Mouse (Mus musculus): ENCODE measurements at regions not wholly inside any gene's neighbourhood (a gene's known extent, or its start where the extent isn't known, plus 50 kb on each side); places are given as distances from the start of the nearest gene placed in this dataset.

GRCm38 (mm10) chr10:109515225-109515624 is 504.4 kb upstream of the Syt1 start:
- H3K9ac ChIP-seq, result no peak overlapping the region
- no peak for ATAC-seq (ENCODE audit: low read depth)
- WGBS, result 92% methylated on average over 3 of the region's 3 CpGs

DNA sequence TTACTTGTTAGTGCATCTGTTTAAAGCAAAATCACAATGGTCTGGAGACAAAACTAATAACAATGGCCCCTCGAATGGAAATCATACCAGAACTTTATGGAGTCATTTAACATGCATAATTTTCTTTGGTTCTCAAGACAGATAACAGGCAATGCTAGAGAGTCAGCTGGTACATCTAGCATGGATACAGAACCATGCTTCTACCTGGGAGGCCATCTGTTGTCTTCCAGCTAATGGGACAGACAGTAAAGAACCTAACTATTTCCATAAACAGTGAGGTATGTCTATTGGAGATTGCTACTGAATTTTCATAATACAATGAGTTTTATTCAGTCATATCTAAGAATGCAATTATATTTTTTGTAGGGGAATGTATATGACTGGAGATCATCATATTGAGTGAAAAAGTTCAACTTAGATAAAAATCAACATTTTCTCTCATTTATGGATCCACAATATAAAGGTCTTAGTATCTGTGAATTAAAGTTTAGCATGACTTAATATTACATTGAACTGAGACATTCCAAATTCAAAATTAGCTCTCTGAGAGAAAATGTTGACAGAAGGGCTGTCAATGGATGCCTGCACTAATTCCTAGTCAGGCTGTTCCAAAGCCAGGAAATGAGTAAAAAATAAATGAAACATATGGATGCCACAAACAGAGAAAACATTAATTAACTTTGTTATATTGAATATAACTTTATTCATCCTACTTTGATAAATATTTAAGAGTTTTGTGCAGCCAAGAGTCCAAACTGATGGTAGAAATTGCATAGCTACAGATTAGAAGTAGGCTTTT is 500.3 kb upstream of the Syt1 start:
- Histone ChIP-seq H3K4me1 (replicated peaks) (no peaks in the 10 kb centered on the region), H3K9me3 (no peaks in the 10 kb centered on the region), H3K27me3 (no peaks in the 10 kb centered on the region), H3K4me2 (no peak overlapping the region), H3K27ac (replicated peaks) (no peak overlapping the region), H3K4me3 (no peak overlapping the region), H3K36me3 (no peaks in the 10 kb centered on the region), H3K9ac (no peak overlapping the region)
- ATAC-seq (ENCODE audit: low read depth), result no peak
- WGBS, result 61% methylated on average over 1 of the region's 1 CpGs

More at GRCm38 (mm10) chr10:109515225-109515624, 504.4 kb upstream of the Syt1 start:
- Histone ChIP-seq H3K27me3 (no peaks in the 10 kb centered on the region), H3K27ac (replicated peaks) (no peak overlapping the region), H3K4me1 (replicated peaks) (no peaks in the 10 kb centered on the region), H3K36me3 (no peaks in the 10 kb centered on the region), H3K4me3 (no peak overlapping the region), H3K9me3 (no peaks in the 10 kb centered on the region), H3K4me2 (no peak overlapping the region)

- H3K27ac ChIP-seq (replicated peaks), result no peak overlapping the region
- H3K36me3 ChIP-seq, result no peaks in the 10 kb centered on the region
- H3K4me1 ChIP-seq (replicated peaks), result no peaks in the 10 kb centered on the region
- H3K9me3 ChIP-seq, result no peaks in the 10 kb centered on the region
- H3K4me2 ChIP-seq, result no peak overlapping the region
- no peak overlapping the region for H3K4me3 ChIP-seq
- 60% methylated on average over 1 of the region's 1 CpGs for WGBS
- H3K27me3 ChIP-seq, result no peaks in the 10 kb centered on the region
- no peak overlapping the region for H3K9ac ChIP-seq
- no peak for ATAC-seq (ENCODE audit: low read depth)
Observed at GRCm38 (mm10) chr10:109508553-109508952, 497.8 kb upstream of the Syt1 start.

DNA sequence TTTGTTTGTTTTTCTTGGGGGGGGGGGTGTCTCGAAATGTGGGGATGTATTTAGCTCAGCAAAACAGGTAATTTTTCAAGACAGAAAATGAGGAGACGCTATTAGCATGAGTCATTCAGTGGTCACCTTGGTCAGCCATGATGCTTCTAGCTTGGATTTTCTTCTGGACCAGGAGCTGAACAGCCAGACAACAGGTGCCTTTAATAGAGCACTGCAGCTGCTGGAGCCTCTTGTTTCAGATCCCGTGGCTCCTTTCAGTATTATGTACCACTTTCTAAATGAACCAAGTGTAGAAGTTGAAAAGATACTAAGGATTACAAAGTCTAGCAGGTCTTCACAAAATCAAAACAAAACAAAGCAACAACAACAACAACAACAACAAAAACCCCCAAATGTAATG is 496.4 kb upstream of the Syt1 start:
- no peaks in the 10 kb centered on the region for H3K36me3 ChIP-seq
- H3K9ac ChIP-seq, result no peak overlapping the region
- H3K27ac ChIP-seq (replicated peaks), result no peak overlapping the region
- H3K4me1 ChIP-seq (replicated peaks), result no peaks in the 10 kb centered on the region
- no peaks in the 10 kb centered on the region for H3K9me3 ChIP-seq
- H3K27me3 ChIP-seq, result no peaks in the 10 kb centered on the region
- WGBS, result 70% methylated on average over 3 of the region's 3 CpGs
- no peak overlapping the region for H3K4me3 ChIP-seq
- ATAC-seq (ENCODE audit: low read depth), result no peak
- no peak overlapping the region for H3K4me2 ChIP-seq

DNA sequence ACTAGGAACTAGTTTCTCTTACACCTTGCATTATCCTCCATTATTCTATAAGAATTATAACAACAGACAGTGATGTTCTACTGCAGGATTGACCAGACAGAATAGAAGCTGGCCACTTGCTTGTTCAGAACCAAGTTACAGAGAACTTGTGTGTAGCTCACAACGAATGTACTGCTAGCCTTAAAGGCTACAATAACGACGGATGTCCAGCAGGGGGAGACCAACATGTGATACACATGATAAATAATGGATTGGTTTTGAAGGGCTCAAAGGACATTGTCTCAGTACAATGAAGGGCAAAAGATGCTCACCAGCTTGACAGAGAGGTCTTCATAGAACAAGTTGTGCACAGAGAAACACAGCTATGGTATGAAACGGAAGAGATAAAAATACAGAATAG is 493.9 kb upstream of the Syt1 start:
- Histone ChIP-seq H3K4me1 (replicated peaks) (no peaks in the 10 kb centered on the region), H3K36me3 (no peaks in the 10 kb centered on the region), H3K27ac (replicated peaks) (no peak overlapping the region), H3K4me3 (no peak overlapping the region), H3K9me3 (no peaks in the 10 kb centered on the region), H3K9ac (no peak overlapping the region), H3K27me3 (no peaks in the 10 kb centered on the region), H3K4me2 (no peak overlapping the region)
- ATAC-seq (ENCODE audit: low read depth), result no peak
- 56% methylated on average over 4 of the region's 4 CpGs for WGBS

DNA sequence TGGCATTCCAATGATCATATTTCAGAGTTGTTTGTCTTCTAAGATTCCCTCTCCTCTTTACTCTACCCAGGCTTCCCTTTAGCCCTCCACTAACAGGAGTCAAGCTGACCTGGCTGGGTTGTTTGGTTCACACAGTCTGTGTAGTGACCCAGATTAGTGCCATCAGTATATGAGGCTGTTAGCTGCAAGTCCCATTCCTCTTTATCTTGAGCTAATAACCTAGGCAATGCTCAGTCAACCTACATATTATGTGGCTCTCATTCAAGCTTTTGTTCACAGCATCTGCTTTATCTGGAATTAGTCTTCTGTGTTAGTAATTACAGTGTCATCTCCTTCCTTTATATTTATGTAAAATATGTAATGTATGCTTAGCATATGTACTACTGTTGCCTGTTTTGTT is 490.1 kb upstream of the Syt1 start:
- H3K27me3 ChIP-seq, result no peaks in the 10 kb centered on the region
- no peaks in the 10 kb centered on the region for H3K4me1 ChIP-seq (replicated peaks)
- H3K9me3 ChIP-seq, result no peaks in the 10 kb centered on the region
- no peak overlapping the region for H3K4me3 ChIP-seq
- no peak overlapping the region for H3K4me2 ChIP-seq
- H3K27ac ChIP-seq (replicated peaks), result no peak overlapping the region
- H3K36me3 ChIP-seq, result no peaks in the 10 kb centered on the region
- ATAC-seq (ENCODE audit: low read depth), result no peak
- H3K9ac ChIP-seq, result no peak overlapping the region

DNA sequence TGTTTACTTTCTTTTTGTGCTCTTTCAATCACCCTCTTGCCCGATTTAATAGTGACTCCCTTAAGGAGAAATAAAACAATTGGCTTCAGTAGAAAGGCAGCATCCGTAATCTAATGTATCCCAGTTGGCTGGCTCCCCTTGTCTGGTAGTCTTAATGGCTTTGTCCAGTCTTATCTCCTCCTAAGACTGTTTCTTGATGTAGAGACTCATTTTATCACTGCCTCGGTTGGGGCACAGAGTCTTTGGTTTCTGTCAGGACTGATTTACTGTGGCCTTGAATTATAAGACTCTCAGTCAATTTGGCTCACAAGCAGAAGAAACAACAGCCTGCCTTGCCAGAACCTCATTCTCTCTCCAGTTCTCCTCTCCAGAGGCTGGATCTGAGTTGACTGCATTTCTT is 487.5 kb upstream of the Syt1 start:
- 44% methylated on average over 3 of the region's 3 CpGs for WGBS
- no peaks in the 10 kb centered on the region for H3K4me1 ChIP-seq (replicated peaks)
- no peak for ATAC-seq (ENCODE audit: low read depth)
- H3K27ac ChIP-seq (replicated peaks), result no peak overlapping the region
- no peak overlapping the region for H3K4me2 ChIP-seq
- H3K9me3 ChIP-seq, result no peaks in the 10 kb centered on the region
- H3K36me3 ChIP-seq, result no peaks in the 10 kb centered on the region
- no peak overlapping the region for H3K9ac ChIP-seq
- H3K4me3 ChIP-seq, result no peak overlapping the region
- no peaks in the 10 kb centered on the region for H3K27me3 ChIP-seq

- Histone ChIP-seq H3K27ac (replicated peaks) (no peak overlapping the region), H3K4me1 (replicated peaks) (no peaks in the 10 kb centered on the region), H3K36me3 (no peaks in the 10 kb centered on the region), H3K4me2 (no peak overlapping the region), H3K4me3 (no peak overlapping the region), H3K27me3 (no peaks in the 10 kb centered on the region), H3K9ac (no peak overlapping the region), H3K9me3 (no peaks in the 10 kb centered on the region)
- 0 out of 2 replicates have a peak, but pooled peaks have one; percentile 53 for ATAC-seq (ENCODE audit: low read depth)
- 82% methylated on average over 10 of the region's 10 CpGs for WGBS
Observed at GRCm38 (mm10) chr10:109496161-109496560, 485.4 kb upstream of the Syt1 start.

DNA sequence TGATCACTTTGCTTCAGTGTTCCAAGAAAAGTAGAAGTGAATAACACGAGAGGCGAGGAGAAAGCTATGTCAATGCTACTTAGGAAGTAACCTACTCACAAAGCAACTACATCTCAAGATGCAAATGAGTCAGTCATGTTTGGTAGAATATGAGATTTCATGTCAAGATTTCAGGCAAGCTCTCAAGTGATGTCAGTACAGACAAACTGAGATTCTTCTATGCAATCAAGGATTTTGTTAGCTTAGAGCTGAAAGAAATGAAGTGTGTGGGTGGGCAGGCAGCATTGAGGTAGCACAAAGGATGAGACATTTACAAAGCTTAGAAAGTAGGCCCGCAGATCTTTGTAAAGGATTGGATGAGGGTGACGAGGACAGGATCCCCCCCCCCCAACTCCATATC is 480.0 kb upstream of the Syt1 start:
- no peaks in the 10 kb centered on the region for H3K4me1 ChIP-seq (replicated peaks)
- H3K9me3 ChIP-seq, result no peaks in the 10 kb centered on the region
- H3K27me3 ChIP-seq, result no peaks in the 10 kb centered on the region
- H3K27ac ChIP-seq (replicated peaks), result no peak overlapping the region
- no peak overlapping the region for H3K4me3 ChIP-seq
- WGBS, result 88% methylated on average over 4 of the region's 4 CpGs
- H3K9ac ChIP-seq, result no peak overlapping the region
- no peak for ATAC-seq (ENCODE audit: low read depth)
- H3K36me3 ChIP-seq, result no peaks in the 10 kb centered on the region
- no peak overlapping the region for H3K4me2 ChIP-seq

DNA sequence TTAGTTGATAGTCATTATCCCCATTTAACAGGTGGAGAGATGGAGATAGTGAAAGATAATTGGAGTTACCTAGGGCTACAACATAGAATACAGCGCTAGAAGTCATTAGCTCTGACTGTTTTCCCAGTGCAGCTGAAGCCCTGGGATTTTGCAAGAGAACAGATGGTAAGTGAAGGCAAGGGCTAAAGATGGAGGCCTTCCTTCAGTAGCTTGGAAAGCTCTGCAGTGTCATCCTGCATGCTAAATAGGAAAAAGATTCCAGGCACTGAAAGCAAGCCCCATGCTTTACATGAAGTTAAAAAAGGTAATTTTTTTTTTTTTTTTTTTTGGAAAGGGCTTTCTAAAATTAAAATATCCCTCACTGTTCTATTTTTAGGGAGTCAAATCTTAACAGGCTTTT is 477.2 kb upstream of the Syt1 start:
- H3K4me2 ChIP-seq, result no peak overlapping the region
- no peaks in the 10 kb centered on the region for H3K9me3 ChIP-seq
- no peaks in the 10 kb centered on the region for H3K4me1 ChIP-seq (replicated peaks)
- H3K36me3 ChIP-seq, result no peaks in the 10 kb centered on the region
- H3K9ac ChIP-seq, result no peak overlapping the region
- no peaks in the 10 kb centered on the region for H3K27me3 ChIP-seq
- H3K4me3 ChIP-seq, result no peak overlapping the region
- 90% methylated on average over 1 of the region's 1 CpGs for WGBS
- ATAC-seq (ENCODE audit: low read depth), result no peak
- H3K27ac ChIP-seq (replicated peaks), result no peak overlapping the region

- Histone ChIP-seq H3K36me3 (no peaks in the 10 kb centered on the region), H3K27me3 (no peaks in the 10 kb centered on the region), H3K4me2 (no peak overlapping the region), H3K9me3 (no peaks in the 10 kb centered on the region), H3K4me3 (no peak overlapping the region), H3K4me1 (replicated peaks) (no peaks in the 10 kb centered on the region), H3K9ac (no peak overlapping the region), H3K27ac (replicated peaks) (no peak overlapping the region)
- 81% methylated on average over 7 of the region's 7 CpGs for whole genome bisulfite sequencing
- ATAC-seq (ENCODE audit: low read depth), result no peak
Observed at GRCm38 (mm10) chr10:109486917-109487604, 476.3 kb upstream of the Syt1 start.

DNA sequence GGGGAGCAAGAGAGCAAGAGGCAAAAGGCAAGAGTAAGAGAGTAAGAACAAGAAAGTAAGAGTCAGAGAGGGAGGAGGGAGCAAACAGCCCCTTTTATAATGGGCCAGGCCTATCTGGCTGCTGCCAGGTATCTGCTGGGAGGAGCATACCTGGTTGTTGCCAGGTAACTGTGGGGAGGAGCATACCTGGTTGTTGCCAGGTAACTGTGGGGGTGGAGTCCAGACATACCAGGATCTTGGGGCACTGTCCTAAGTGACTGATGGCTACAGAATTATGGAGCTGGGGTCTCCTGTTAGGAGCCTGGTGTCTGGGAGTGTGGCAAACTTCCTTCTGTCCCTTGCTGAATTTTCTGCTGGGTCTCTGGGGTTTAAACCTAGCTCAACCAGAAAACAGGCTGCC is 469.8 kb upstream of the Syt1 start:
- no peak for ATAC-seq (ENCODE audit: low read depth)
- Histone ChIP-seq H3K27me3 (no peaks in the 10 kb centered on the region), H3K4me3 (no peak overlapping the region)

DNA sequence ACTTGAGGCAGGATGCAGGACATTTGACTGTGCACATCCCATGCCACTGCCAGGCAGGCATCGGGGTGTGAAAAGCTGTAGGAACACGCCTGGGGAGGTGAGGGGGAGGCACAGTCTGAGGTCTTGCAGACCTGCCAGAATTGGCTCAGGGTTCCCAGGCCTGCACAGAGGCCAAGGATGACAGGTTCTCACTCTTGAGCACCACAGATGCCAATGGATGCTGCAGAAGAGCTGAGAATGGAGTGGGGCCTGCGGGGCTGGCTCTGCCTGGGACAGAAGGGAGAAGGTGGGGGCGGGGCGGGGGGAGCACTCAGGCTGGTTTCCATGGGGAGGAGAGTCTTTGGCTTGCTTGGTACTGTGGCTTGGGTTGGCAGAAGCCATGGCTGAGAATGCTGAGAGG is 469.2 kb upstream of the Syt1 start:
- Histone ChIP-seq H3K27me3 (no peaks in the 10 kb centered on the region), H3K27ac (replicated peaks) (no peak overlapping the region), H3K4me2 (no peak overlapping the region), H3K4me1 (replicated peaks) (no peaks in the 10 kb centered on the region), H3K9ac (no peak overlapping the region), H3K36me3 (no peaks in the 10 kb centered on the region), H3K9me3 (no peaks in the 10 kb centered on the region), H3K4me3 (no peak overlapping the region)
- ATAC-seq (ENCODE audit: low read depth), result no peak
- WGBS, result 73% methylated on average over 5 of the region's 5 CpGs

More for the DNA sequence above, 469.8 kb upstream of the Syt1 start:
- Histone ChIP-seq H3K9ac (no peak overlapping the region), H3K36me3 (no peaks in the 10 kb centered on the region), H3K4me2 (no peak overlapping the region), H3K9me3 (no peaks in the 10 kb centered on the region), H3K4me1 (replicated peaks) (no peaks in the 10 kb centered on the region), H3K27ac (replicated peaks) (no peak overlapping the region)

All from neural tube, embryonic 13.5 days (tissue).